Mouse (Mus musculus) urinary bladder, postnatal 10 days (tissue): ENCODE data around the gene Slfn8.
"Not testable (repeated sequence)": the region's sequence is repeated elsewhere in the genome, so short reads cannot be mapped to it uniquely, and the experiment has no call there.

Source experiments
- DNase-seq: peaks from one replicate; pipeline ENCODE4 v3.0.0; 2022; ENCODE audit warnings: low spot score

Gene Slfn8

GRCm38 (mm10) chr11:82991469-82992166, 29.0 kb downstream of the Slfn8 start, which contains the start of gene Slfn9:
Gene Slfn9 (minus strand): TSS chr11:82991830.
- no peak for DNase-seq

DNA sequence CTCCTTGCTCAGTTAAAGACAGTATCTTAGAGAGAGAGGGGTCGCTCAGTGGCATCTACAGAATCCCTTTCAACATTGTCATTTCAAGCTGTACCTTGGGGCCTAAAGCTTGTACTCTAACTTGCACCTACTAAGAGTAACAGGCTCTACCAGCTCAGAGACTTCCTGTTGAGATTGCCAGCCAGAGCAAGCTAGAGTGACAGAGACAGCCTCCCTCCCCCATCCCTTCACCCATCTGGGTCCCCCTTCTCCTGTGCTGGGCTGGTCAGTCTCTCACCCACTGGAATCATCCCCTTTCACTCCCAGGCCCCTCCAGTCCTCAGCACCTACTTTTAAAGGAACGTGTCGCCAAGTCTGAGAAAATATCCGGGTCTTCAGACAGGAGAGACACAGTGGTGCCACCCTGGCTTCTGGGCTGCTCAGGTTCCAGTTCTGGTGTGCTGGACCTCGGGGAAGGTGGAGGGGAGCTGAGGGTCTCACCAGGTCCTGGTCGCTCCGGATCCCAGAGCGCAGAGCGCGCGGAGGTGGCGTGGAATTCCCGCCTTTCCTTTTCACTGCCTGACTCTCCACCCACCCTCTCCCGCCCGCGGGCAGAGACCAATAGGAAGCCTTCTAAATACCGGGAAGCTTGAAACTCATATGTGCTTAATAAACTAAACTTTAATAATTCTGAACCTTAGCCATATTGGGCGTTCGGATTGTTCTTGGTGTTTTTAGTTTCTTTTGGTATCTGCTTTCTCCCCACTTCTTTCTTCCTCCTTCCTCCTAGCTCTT, 29.8 kb downstream of the Slfn8 start:
- DNase-seq, result not testable (repeated sequence)

GRCm38 (mm10) chr11:82989357-82989756, 31.3 kb downstream of the Slfn8 start:
- DNase-seq, result no peak

- no peak for DNase-seq
These were observed 33.0 kb downstream of the Slfn8 start for GRCm38 (mm10) chr11:82987621-82988020.

GRCm38 (mm10) chr11:82983193-82983592, 37.4 kb downstream of the Slfn8 start:
- no peak for DNase-seq

DNA sequence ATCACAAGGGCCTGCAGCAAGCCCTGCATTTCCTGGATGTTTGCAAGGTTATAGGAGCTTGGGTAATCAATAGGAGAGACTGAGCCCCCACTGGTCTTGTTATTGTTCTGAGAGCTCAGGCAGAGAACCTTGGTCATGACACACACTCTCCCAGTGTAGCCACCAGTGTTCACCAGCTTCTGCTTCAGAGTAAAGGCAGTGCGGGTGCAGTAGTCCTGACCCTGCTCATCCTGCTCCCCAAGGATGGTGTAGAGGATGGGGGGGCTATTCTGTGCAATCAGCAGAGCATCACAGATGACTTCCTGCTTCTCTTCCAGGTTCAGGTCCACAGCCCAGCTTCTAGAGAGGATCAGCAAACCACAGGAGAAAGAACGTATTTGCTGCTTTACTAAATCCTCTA, 38.2 kb downstream of the Slfn8 start:
- DNase-seq, result not testable (repeated sequence)

GRCm38 (mm10) chr11:82973916-82974315, 46.7 kb downstream of the Slfn8 start:
- DNase-seq, result no peak

DNA sequence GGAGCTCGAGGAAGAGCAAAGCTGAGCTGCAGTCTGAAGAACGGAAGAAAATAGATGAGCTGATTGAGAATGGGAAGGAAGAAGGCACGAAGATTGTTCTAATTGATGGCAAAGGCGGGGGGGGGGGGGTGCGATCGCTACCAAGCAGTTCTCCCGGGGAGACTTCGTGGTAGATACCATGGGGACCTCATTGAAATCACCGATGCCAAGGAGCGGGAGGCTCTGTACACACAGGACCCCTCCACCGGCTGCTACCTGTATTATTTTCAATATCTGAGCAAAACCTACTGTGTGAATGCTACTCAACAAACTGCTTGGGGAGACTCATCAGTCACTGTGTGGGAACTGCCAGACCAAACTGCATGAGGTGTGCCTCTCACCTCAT, 49.0 kb downstream of the Slfn8 start:
- no peak for DNase-seq

GRCm38 (mm10) chr11:82970712-82971589, 49.7 kb downstream of the Slfn8 start:
- DNase-seq, result no peak

- no peak for DNase-seq
These were observed 58.4 kb downstream of the Slfn8 start for GRCm38 (mm10) chr11:82962215-82962614.

- DNase-seq, result no peak
These were observed 58.9 kb downstream of the Slfn8 start for GRCm38 (mm10) chr11:82961743-82962142.

DNA sequence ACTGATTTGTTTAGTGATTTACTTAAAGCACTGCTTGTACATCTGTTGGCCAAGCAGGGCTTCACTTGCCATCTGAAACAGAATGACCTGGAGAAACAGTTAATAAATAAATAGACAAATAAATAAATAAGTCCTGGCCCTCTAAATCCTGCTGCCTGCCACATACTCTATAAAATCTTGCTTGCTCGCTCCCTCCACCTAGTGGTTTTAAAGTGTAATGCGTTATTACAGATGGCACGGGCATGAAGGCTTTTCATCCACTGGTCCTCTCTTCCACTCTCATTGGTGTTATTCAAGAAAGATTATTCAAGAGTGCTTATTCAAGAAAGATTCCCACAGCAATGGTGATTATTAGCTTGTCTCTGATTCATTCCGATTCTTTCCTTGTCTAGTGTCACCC, 61.0 kb downstream of the Slfn8 start:
- no peak for DNase-seq

- no peak for DNase-seq
These were observed 63.7 kb downstream of the Slfn8 start for GRCm38 (mm10) chr11:82956925-82957324.

DNA sequence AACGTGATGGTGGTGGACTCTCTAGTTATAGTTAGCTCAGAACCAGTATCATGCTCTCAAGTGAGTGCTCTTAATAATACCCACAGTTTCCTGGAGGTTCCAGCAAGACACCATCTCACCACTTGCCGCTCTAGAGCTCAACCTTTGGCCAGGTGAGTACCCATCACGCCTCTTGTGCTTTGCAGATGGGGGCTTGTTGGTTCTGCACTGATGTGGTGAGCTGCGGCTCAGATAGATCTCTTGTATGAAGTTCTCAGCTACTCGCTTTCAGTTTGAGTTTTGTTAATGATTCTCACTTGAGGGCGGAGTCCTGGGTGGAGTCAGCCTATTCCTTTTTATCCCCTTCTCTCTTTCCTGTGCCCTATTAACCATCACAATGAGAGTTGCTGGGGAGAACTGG, 66.0 kb downstream of the Slfn8 start:
- DNase-seq, result no peak

- DNase-seq, result no peak
These were observed 67.7 kb downstream of the Slfn8 start for GRCm38 (mm10) chr11:82952612-82953542.
